Mouse (Mus musculus) ES-Bruce4 (cell line): ENCODE data around the gene Dcdc2a.
A peak's percentile ranks its signal among the peaks of the same experiment; 100 is the strongest.

Experiments used
- CTCF ChIP-seq: IDR thresholded peaks from one replicate; pipeline ENCODE4 v1.8.1; 2011; ENCODE audit warnings: low read depth, low read length
- EP300 ChIP-seq: IDR thresholded peaks from 2 replicates; pipeline ENCODE4 v1.6.1; 2011; ENCODE audit warnings: low read depth, low read length; ENCODE audit not compliant: insufficient read depth
- POLR2A ChIP-seq: IDR thresholded peaks from one replicate; pipeline ENCODE4 v1.8.1; 2011; ENCODE audit warnings: low read length; ENCODE audit not compliant: insufficient read depth

DNA sequence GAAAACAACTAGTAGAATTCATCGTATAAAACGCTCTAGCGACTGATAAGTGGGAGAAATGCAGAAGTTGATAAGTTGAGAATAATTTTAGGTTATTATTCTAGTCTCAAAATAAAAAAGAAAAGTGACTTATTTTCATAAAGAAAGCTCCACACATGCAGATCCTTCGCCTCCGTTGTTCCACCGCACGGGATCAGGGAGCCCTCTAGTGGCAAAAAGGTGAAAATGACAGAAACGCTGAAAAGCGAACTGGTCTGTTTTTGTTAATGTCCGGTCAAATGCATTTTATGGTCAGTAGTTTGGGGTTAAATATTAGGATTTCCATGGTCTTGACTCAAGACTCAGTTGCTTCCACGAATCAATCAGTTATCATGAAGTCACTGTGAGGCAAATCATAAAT is 60.2 kb downstream of the Dcdc2a start:
- TF ChIP-seq POLR2A (no peak), CTCF (peak; percentile 77), EP300 (no peak)
